Mouse (Mus musculus): ENCODE data around the gene Clmn. TPM values are rescaled to one million over a fixed set of nuclear protein-coding genes. Genes with fewer than 3 reads are reported as not detected.

The Clmn gene
- total and polyA plus RNA-seq, 3 experiments, result not detected

DNA sequence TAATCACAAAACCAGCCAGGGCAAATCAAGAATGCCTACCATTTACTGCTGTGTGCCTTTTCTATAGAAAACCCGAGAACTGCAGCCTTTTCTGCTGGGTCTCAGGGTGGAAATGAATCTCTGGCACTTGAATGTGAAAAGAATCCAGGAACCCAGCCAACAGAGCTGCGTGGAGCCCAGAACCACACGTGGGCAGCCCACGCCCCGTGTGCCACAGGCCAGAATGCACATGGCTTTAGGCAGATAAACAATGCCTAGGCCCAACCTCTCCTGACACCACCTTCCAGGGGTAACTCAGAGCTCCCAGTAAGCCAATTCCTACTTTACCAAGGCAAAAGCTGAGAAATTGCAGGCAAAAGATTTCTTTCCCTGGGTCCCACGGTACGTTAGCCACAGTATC, 5.7 kb downstream of the Clmn start:
- Histone ChIP-seq H3K27ac (ENCODE audit: control insufficient read depth, low read depth, low read length) (no peak overlapping the region), H3K36me3 (ENCODE audit: control insufficient read depth in 1 of 2, insufficient read depth in 2 of 2, low read length in 2 of 2) (no peaks in the 10 kb centered on the region), H3K9ac (ENCODE audit: control insufficient read depth, low read depth, low read length, poor library complexity, severe bottlenecking) (no peak overlapping the region), H3K4me3 (ENCODE audit: control insufficient read depth in 1 of 2, insufficient read depth in 1 of 2, low read depth in 2 of 2, low read length in 2 of 2) (no peak overlapping the region), H3K4me1 (ENCODE audit: control insufficient read depth in 1 of 2, insufficient read depth in 2 of 2, low read length in 2 of 2) (no peaks in the 10 kb centered on the region), H3K79me2 (ENCODE audit: control insufficient read depth, insufficient read depth, low read length, poor library complexity) (no peaks in the 10 kb centered on the region), H3K9me3 (replicated peaks; ENCODE audit: insufficient read depth, low read length) (no peaks in the 10 kb centered on the region), H3K27me3 (ENCODE audit: control insufficient read depth in 1 of 2, insufficient read depth in 2 of 2, low read length in 2 of 2) (no peaks in the 10 kb centered on the region)
- no peak for DNase-seq (ENCODE audit: low read depth, low spot score)
- TF ChIP-seq ZC3H11A (IDR thresholded peaks at IDR 0.05; ENCODE audit: low read depth, low read length) (no peak), ZMIZ1 (IDR thresholded peaks at IDR 0.05; ENCODE audit: low read depth, low read length) (no peak), POLR2A (IDR thresholded peaks at IDR 0.05; ENCODE audit: control insufficient read depth in 1 of 2, insufficient read depth in 1 of 2, low read depth in 1 of 2, low read length in 2 of 2, poor library complexity in 1 of 2) (no peak), MYC (IDR thresholded peaks at IDR 0.05; ENCODE audit: low read depth, low read length) (no peak), HCFC1 (IDR thresholded peaks at IDR 0.05; ENCODE audit: low read depth, low read length) (no peak), CTCF (IDR thresholded peaks at IDR 0.05 in 2 of 3, conservative IDR thresholded peaks at IDR 0.05 in 1 of 3; ENCODE audit: control insufficient read depth in 1 of 3, insufficient read depth in 1 of 3, low read depth in 2 of 3, low read length in 3 of 3, poor library complexity in 1 of 3, severe bottlenecking in 1 of 3) (no peak), RAD21 (IDR thresholded peaks at IDR 0.05; ENCODE audit: low read depth, low read length) (no peak), CHD2 (IDR thresholded peaks at IDR 0.05; ENCODE audit: low read length) (no peak), UBTF (IDR thresholded peaks at IDR 0.05; ENCODE audit: borderline replicate concordance, insufficient read depth, low read depth, low read length) (no peak), MAFK (IDR thresholded peaks at IDR 0.05; ENCODE audit: borderline replicate concordance, low read depth, low read length) (no peak), RCOR1 (IDR thresholded peaks at IDR 0.05; ENCODE audit: low read depth, low read length) (no peak), CHD1 (IDR thresholded peaks at IDR 0.05; ENCODE audit: low read depth, low read length) (no peak), MEF2A (IDR thresholded peaks at IDR 0.05; ENCODE audit: extremely low read depth, insufficient replicate concordance, low read depth, low read length, poor library complexity, severe bottlenecking) (no peak), TCF12 (IDR thresholded peaks at IDR 0.05; ENCODE audit: low read depth, low read length) (no peak)

DNA sequence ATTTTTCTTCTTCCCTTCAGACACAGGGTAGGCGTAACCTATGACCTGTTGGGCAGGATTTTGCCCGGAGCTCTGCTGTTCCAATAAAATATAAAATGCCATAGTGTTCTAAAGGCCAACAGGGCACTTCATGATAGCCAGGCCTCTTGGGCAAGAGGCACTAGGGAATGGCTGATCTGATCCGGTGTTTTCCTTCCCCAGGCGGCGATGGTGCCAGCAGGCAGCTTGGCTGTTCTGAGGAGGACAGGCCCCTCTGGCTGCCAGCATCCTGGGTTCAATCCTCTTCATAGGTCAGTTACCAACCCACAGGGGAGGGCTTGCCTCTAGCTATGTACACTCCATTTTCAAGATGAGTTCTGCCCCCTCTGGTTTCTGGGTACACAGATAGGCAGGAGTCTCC, 6.1 kb downstream of the Clmn start:
- Histone ChIP-seq H3K27ac (ENCODE audit: control insufficient read depth, low read depth, low read length) (no peak overlapping the region), H3K79me2 (ENCODE audit: control insufficient read depth, insufficient read depth, low read length, poor library complexity) (no peaks in the 10 kb centered on the region), H3K9ac (ENCODE audit: control insufficient read depth, low read depth, low read length, poor library complexity, severe bottlenecking) (no peak overlapping the region), H3K36me3 (ENCODE audit: control insufficient read depth in 1 of 2, insufficient read depth in 2 of 2, low read length in 2 of 2) (no peaks in the 10 kb centered on the region), H3K4me3 (ENCODE audit: control insufficient read depth in 1 of 2, insufficient read depth in 1 of 2, low read depth in 2 of 2, low read length in 2 of 2) (no peak overlapping the region), H3K27me3 (ENCODE audit: control insufficient read depth in 1 of 2, insufficient read depth in 2 of 2, low read length in 2 of 2) (no peaks in the 10 kb centered on the region), H3K4me1 (ENCODE audit: control insufficient read depth in 1 of 2, insufficient read depth in 2 of 2, low read length in 2 of 2) (no peaks in the 10 kb centered on the region), H3K9me3 (replicated peaks; ENCODE audit: insufficient read depth, low read length) (no peaks in the 10 kb centered on the region)
- no peak for DNase-seq (ENCODE audit: low read depth, low spot score)
- no peak for TF ChIP-seq SIN3A (IDR thresholded peaks at IDR 0.05; ENCODE audit: low read length)
- no peak for TF ChIP-seq MAX (IDR thresholded peaks at IDR 0.05; ENCODE audit: low read length)
- no peak for TF ChIP-seq MAZ (IDR thresholded peaks at IDR 0.05; ENCODE audit: low read depth, low read length)
- no peak for TF ChIP-seq KAT2A (conservative IDR thresholded peaks at IDR 0.05; ENCODE audit: low read depth, low read length)
- TF ChIP-seq JUND (IDR thresholded peaks at IDR 0.05; ENCODE audit: low read depth, low read length), result no peak
- TF ChIP-seq USF1 (IDR thresholded peaks at IDR 0.05; ENCODE audit: low read depth, low read length), result no peak
- no peak for TF ChIP-seq UBTF (IDR thresholded peaks at IDR 0.05; ENCODE audit: borderline replicate concordance, insufficient read depth, low read depth, low read length)
- no peak for TF ChIP-seq POLR2AphosphoS5 (IDR thresholded peaks at IDR 0.05; ENCODE audit: borderline replicate concordance, low read depth, low read length)
- TF ChIP-seq ELF1 (IDR thresholded peaks at IDR 0.05; ENCODE audit: low read depth, low read length), result no peak
- no peak for TF ChIP-seq NELFE (IDR thresholded peaks at IDR 0.05; ENCODE audit: low read depth, low read length)
- no peak for TF ChIP-seq EP300 (IDR thresholded peaks at IDR 0.05; ENCODE audit: low read depth in 1 of 2, low read length in 2 of 2)
- no peak for TF ChIP-seq NRF1 (IDR thresholded peaks at IDR 0.05; ENCODE audit: insufficient read depth, low read depth, low read length, poor library complexity, severe bottlenecking)
- no peak for TF ChIP-seq CHD2 (IDR thresholded peaks at IDR 0.05; ENCODE audit: low read length)
- no peak for TF ChIP-seq MAFK (IDR thresholded peaks at IDR 0.05; ENCODE audit: borderline replicate concordance, low read depth, low read length)
